Mouse (Mus musculus): Measurements from ENCODE around the gene Gtf2f1. TPM values are rescaled to one million over a fixed set of nuclear protein-coding genes. Genes with fewer than 3 reads are reported as not detected.

The Gtf2f1 gene
- polyA plus RNA-seq, 1 experiment from 2014 or later: 68.6 TPM

DNA sequence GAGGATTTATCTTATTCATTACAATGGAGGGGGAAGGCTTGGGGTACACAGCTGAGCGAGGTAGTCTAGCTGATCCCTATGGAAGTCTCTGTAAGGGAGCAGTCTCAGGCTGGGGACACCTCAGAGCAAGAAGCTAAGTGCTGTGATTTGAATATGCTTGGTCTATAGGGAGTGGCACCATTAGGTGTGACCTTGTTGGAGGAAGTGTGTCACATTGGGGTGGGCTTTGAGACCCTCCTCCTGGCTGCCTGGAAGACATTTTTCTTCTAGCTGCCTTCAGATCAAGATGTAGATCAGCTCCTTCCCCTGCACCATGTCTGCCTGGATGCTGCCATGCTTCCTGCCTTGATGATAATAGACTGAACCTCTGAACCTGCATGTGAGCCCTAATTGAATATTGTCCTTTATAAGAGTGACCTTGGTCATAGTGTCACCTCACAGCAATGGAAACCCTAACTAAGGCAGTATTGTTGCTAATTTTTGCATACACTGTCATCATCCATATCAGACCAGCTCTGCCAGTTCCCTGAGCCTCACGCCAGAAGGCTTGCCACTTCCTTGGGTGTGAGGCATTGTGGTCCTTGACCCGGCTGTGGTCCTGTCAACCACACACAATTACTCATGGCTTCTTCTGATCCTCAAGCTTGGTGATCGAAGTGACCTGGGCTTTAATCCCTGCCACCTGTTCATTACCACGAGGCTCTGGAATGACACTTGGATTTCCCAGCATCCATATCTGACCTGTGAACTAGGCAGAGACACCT, 48.3 kb downstream of the Gtf2f1 start:
- Histone ChIP-seq H3K4me2 (replicated peaks) (no peak overlapping the region), H3K4me1 (no peaks in the 10 kb centered on the region), H3K4me3 (no peak overlapping the region), H3K9me3 (no peaks in the 10 kb centered on the region), H3K27ac (replicated peaks) (no peak overlapping the region), H3K36me3 (no peaks in the 10 kb centered on the region), H3K9ac (replicated peaks) (no peak overlapping the region), H3K27me3 (no peaks in the 10 kb centered on the region)
- ATAC-seq (ENCODE audit: low FRiP score, low read depth): no peak
- WGBS: 77% methylated on average over 5 of the region's 5 CpGs

DNA sequence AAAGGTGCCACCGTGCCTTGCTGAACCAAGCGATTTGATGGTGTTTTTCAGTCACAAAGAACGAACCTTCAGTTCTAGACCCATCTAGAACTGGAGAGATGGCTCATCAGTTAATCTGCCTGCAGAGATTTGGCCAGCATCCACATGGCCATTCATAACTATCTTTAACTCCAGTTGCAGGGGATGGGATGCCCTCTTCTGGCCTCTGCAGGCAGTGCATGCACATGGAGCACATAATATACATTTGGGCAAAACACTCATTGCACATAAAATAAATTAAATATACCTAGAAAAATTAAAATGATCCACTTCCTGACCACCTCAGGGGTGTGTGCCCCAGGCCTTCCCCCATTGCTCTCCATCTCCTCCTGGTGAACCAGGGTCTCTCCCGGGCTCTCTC, 49.2 kb downstream of the Gtf2f1 start:
- no peak for ATAC-seq (ENCODE audit: low FRiP score, low read depth)
- Histone ChIP-seq H3K36me3 (no peaks in the 10 kb centered on the region), H3K9ac (replicated peaks) (no peak overlapping the region), H3K4me3 (no peak overlapping the region), H3K4me2 (replicated peaks) (no peak overlapping the region), H3K27me3 (no peaks in the 10 kb centered on the region), H3K9me3 (no peaks in the 10 kb centered on the region), H3K27ac (replicated peaks) (no peak overlapping the region), H3K4me1 (no peaks in the 10 kb centered on the region)
- 97% methylated on average over 4 of the region's 4 CpGs for WGBS

DNA sequence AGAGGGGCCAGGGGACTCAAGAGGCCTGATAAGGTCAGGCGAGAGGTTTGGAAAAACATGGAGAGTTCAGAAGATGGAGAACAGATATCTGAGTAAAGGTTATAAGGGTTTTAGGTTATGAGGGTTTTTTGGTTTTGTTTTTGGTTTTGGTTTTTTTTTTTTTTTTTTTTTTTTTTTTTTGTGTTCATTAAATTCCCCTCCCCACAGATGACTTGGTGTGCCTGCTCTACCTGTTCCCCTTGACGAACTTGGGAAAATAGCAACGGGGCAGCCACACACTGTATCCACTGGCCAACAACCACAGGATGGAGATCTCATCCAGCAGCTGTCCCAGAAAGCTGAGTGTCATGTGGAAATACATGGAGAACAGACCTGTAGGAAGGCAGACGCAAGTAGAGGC, 52.4 kb downstream of the Gtf2f1 start:
- H3K27ac ChIP-seq (replicated peaks): no peak overlapping the region
- no peaks in the 10 kb centered on the region for H3K27me3 ChIP-seq
- ATAC-seq (ENCODE audit: low FRiP score, low read depth): no peak
- H3K4me1 ChIP-seq: no peaks in the 10 kb centered on the region
- H3K4me2 ChIP-seq (replicated peaks): no peak overlapping the region
- H3K9me3 ChIP-seq: no peaks in the 10 kb centered on the region
- no peaks in the 10 kb centered on the region for H3K36me3 ChIP-seq
- H3K4me3 ChIP-seq: no peak overlapping the region
- no peak overlapping the region for H3K9ac ChIP-seq (replicated peaks)
- WGBS: 79% methylated on average over 4 of the region's 4 CpGs

DNA sequence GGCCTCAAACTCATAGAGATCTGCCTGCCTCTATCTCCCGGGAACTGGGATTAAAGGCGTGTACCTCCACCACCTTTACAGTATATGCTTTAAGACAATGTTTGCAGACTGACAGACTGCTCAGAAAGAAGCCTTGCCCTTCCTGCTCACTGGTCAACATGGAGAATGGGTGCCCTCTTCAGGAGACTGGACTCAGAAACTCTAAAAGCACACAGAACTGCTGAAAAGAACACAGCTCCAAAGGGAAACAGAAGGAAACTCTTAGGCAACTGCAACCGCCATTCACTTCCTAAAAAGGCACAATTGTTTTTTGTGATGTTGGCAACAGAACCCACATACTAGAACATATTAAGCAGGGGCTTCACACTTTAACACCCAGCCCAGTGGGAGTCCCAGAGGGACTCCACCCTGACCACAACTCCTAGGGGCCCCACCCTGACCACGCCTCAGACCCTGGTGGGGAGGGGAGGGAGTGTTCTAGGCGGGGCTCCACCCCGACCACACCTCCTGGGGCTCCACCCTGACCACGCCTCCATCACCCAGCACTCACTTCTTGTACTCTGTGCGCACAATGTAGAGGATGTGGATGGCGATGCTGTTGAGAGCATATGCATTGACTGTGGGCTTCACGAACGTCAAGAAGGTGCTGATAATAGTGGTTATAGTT, 53.2 kb downstream of the Gtf2f1 start:
- Histone ChIP-seq H3K27ac (replicated peaks) (no peak overlapping the region), H3K27me3 (no peaks in the 10 kb centered on the region), H3K36me3 (no peaks in the 10 kb centered on the region), H3K4me3 (no peak overlapping the region), H3K9ac (replicated peaks) (no peak overlapping the region), H3K9me3 (no peaks in the 10 kb centered on the region), H3K4me2 (replicated peaks) (no peak overlapping the region), H3K4me1 (no peaks in the 10 kb centered on the region)
- 36% methylated on average over 11 of the region's 11 CpGs for WGBS
- ATAC-seq (ENCODE audit: low FRiP score, low read depth): no peak

DNA sequence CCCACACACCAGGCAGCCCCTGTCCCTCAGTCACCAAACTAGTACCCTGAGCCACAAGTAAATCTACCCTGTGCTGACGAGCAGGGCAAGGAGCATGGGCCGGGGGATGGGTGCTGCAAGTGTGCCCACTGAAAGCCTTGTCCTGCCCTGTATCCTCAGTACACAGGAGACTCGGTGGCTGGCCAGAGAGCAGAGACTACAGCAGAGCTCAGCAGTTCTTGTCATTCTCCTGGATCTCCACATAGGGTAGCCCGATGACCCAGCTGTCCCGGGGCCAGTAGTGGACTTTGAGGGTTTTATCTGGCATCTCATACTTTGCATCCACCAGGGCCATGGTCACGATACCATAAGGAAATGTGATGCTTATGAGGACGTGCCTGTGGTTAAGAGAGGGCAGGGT, 56.2 kb downstream of the Gtf2f1 start:
- no peak for ATAC-seq (ENCODE audit: low FRiP score, low read depth)
- H3K27me3 ChIP-seq: peaks cover 3% of the 10 kb centered on the region; the same call in 1 of the 2 replicates
- H3K36me3 ChIP-seq: no peaks in the 10 kb centered on the region
- no peak overlapping the region for H3K27ac ChIP-seq (replicated peaks)
- no peak overlapping the region for H3K9ac ChIP-seq (replicated peaks)
- H3K9me3 ChIP-seq: no peaks in the 10 kb centered on the region
- H3K4me2 ChIP-seq (replicated peaks): no peak overlapping the region
- no peak overlapping the region for H3K4me3 ChIP-seq
- 86% methylated on average over 7 of the region's 7 CpGs for WGBS
- no peaks in the 10 kb centered on the region for H3K4me1 ChIP-seq

Other genes with a start within 250 kb of the Gtf2f1 start
- gene Dus3l, start 246.5 kb downstream of the Gtf2f1 start, polyA plus RNA-seq (2016; fragmentation: Nextera tagmentation; extraction: Ambion mirVana): 48.7 and 53.9 TPM in 2 replicates
- 2.0 TPM in 2 replicates for gene Prr22, start 241.0 kb downstream of the Gtf2f1 start, polyA plus RNA-seq (2016; fragmentation: Nextera tagmentation; extraction: Ambion mirVana)
- gene Rfx2, start 180.3 kb downstream of the Gtf2f1 start, polyA plus RNA-seq (2016; fragmentation: Nextera tagmentation; extraction: Ambion mirVana): 6.3 and 8.2 TPM in 2 replicates
- not detected in 2 replicates for gene Acsbg2, start 136.8 kb downstream of the Gtf2f1 start, polyA plus RNA-seq (2016; fragmentation: Nextera tagmentation; extraction: Ambion mirVana)
- 0.50 and 0.63 TPM in 2 replicates for gene 1700061G19Rik, start 135.8 kb downstream of the Gtf2f1 start, polyA plus RNA-seq (2016; fragmentation: Nextera tagmentation; extraction: Ambion mirVana)
- gene Mllt1, start 75.9 kb downstream of the Gtf2f1 start, polyA plus RNA-seq (2016; fragmentation: Nextera tagmentation; extraction: Ambion mirVana): 102 and 104 TPM in 2 replicates
- not detected in 2 replicates for gene Acer1, start 29.2 kb downstream of the Gtf2f1 start, polyA plus RNA-seq (2016; fragmentation: Nextera tagmentation; extraction: Ambion mirVana)
- 130 and 137 TPM in 2 replicates for gene Clpp, start 21.0 kb downstream of the Gtf2f1 start, polyA plus RNA-seq (2016; fragmentation: Nextera tagmentation; extraction: Ambion mirVana)
- gene Alkbh7, start 13.9 kb downstream of the Gtf2f1 start, polyA plus RNA-seq (2016; fragmentation: Nextera tagmentation; extraction: Ambion mirVana): 31.2 and 33.7 TPM in 2 replicates
- 0.87 TPM in 1 of 2 replicates, not detected in the other for gene Pspn, start 11.3 kb downstream of the Gtf2f1 start, polyA plus RNA-seq (2016; fragmentation: Nextera tagmentation; extraction: Ambion mirVana)
- gene Gm17949, start 181 bp upstream of the Gtf2f1 start, polyA plus RNA-seq (2016; fragmentation: Nextera tagmentation; extraction: Ambion mirVana): 0.34 and 0.72 TPM in 2 replicates
- gene Khsrp, start 20.2 kb upstream of the Gtf2f1 start, polyA plus RNA-seq (2016; fragmentation: Nextera tagmentation; extraction: Ambion mirVana): 62.7 and 85.4 TPM in 2 replicates
- 0.19 TPM in 1 of 2 replicates, not detected in the other for gene Slc25a41, start 30.4 kb upstream of the Gtf2f1 start, polyA plus RNA-seq (2016; fragmentation: Nextera tagmentation; extraction: Ambion mirVana)
- 0.31 and 1.5 TPM in 2 replicates for gene Crb3, start 47.8 kb upstream of the Gtf2f1 start, polyA plus RNA-seq (2016; fragmentation: Nextera tagmentation; extraction: Ambion mirVana)
- gene Slc25a23, start 48.6 kb upstream of the Gtf2f1 start, polyA plus RNA-seq (2016; fragmentation: Nextera tagmentation; extraction: Ambion mirVana): 19.0 and 22.3 TPM in 2 replicates
- gene Dennd1c, start 67.2 kb upstream of the Gtf2f1 start, polyA plus RNA-seq (2016; fragmentation: Nextera tagmentation; extraction: Ambion mirVana): 2.4 and 3.3 TPM in 2 replicates
- 189 and 205 TPM in 2 replicates for gene Tubb4a, start 76.5 kb upstream of the Gtf2f1 start, polyA plus RNA-seq (2016; fragmentation: Nextera tagmentation; extraction: Ambion mirVana)
- gene Tnfsf9, start 94.0 kb upstream of the Gtf2f1 start, polyA plus RNA-seq (2016; fragmentation: Nextera tagmentation; extraction: Ambion mirVana): 6.9 and 7.8 TPM in 2 replicates
- 0.29 and 0.38 TPM in 2 replicates for gene Cd70, start 138.5 kb upstream of the Gtf2f1 start, polyA plus RNA-seq (2016; fragmentation: Nextera tagmentation; extraction: Ambion mirVana)
- gene Tnfsf14, start 182.9 kb upstream of the Gtf2f1 start, polyA plus RNA-seq (2016; fragmentation: Nextera tagmentation; extraction: Ambion mirVana): 0.09 TPM in 1 of 2 replicates, not detected in the other
- 0.50 and 0.64 TPM in 2 replicates for gene C3, start 216.8 kb upstream of the Gtf2f1 start, polyA plus RNA-seq (2016; fragmentation: Nextera tagmentation; extraction: Ambion mirVana)
- 23.3 and 24.5 TPM in 2 replicates for gene Gpr108, start 237.2 kb upstream of the Gtf2f1 start, polyA plus RNA-seq (2016; fragmentation: Nextera tagmentation; extraction: Ambion mirVana)
- gene Trip10, start 238.2 kb upstream of the Gtf2f1 start, polyA plus RNA-seq (2016; fragmentation: Nextera tagmentation; extraction: Ambion mirVana): 23.5 and 26.6 TPM in 2 replicates